Mouse (Mus musculus): ENCODE data around the gene Gh. TPM values are rescaled to one million over a fixed set of nuclear protein-coding genes. Genes with fewer than 3 reads are reported as not detected.

The Gh gene
- polyA plus RNA-seq, 1 experiment from 2014 or later: not detected

DNA sequence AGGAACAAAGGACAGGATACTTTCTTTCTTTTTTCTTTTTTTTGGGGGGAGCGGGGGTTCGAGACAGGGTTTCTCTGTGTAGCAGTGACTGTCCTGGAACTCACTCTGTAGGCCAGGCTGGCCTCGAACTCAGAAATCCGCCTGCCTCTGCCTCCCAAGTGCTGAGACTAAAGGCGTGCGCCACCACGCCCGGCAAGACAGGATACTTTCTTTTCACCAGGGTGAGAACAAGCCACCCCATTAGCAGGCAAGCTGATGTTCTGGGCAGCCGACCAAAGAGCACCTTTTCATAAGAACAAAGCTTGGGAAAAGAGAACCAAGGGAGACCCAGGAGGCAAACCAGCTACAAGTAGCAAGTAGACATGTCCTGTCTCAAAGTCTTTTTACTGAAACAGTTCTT, 5.1 kb upstream of the Gh start:
- H3K27me3 ChIP-seq: no peaks in the 10 kb centered on the region
- WGBS: 81% methylated on average over 9 of the region's 9 CpGs
- H3K36me3 ChIP-seq: no peaks in the 10 kb centered on the region
- ATAC-seq (ENCODE audit: low FRiP score): no peak
- no peak overlapping the region for H3K9ac ChIP-seq
- H3K4me3 ChIP-seq: no peak overlapping the region
- no peaks in the 10 kb centered on the region for H3K9me3 ChIP-seq
- no peaks in the 10 kb centered on the region for H3K4me1 ChIP-seq (replicated peaks)
- H3K4me2 ChIP-seq: no peak overlapping the region
- no peak overlapping the region for H3K27ac ChIP-seq

DNA sequence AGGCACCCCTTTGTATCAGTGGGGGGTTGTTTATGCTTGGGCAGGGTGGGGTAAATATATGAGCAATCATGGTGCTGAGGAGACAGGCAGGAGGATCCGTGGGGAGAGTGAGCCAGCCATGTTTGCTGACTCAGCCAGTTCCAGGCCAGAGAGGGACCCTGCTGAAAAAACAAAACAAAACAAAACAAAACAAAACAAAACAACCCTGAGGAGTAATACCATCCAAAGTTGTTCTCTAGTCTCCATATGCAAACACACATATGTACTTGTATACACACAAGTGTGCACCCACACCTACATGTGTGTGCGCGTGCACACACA, 4.4 kb upstream of the Gh start:
- WGBS: 81% methylated on average over 3 of the region's 3 CpGs

DNA sequence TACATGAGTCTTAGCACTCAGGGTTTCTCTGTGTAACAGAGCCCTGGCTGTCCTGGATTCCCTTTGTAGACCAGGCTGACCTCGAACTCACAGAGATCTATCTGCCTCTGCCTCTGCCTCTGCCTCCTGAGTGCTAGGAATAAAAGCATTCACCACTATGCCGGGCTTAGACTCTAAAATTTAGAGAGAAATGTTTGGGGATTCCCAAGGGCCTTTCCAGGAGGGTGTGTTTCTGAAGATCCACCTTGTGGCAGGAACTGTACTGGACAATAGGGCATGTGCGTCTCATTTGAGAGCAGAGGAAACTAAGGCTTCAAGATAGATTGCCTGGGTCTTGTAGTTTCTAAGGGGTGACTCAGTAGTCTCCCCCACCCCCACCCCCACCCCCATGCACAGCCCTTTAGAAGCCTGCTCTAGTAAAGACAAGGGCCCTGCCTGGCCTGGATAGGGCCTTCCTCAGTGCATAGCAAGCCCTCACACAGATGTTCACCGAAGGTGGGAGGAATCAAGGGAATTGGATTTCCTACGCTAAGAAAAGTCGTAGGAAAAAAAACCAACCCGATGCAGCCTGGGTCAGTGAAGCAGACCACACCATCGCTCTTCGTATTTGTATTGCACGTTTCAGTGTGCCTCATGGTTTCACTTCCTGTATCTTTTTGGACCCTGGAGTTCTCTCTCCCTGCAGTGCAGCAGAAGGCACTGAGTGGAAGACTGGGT, 3.8 kb upstream of the Gh start:
- H3K27me3 ChIP-seq: no peaks in the 10 kb centered on the region
- no peaks in the 10 kb centered on the region for H3K9me3 ChIP-seq
- H3K36me3 ChIP-seq: no peaks in the 10 kb centered on the region
- 86% methylated on average over 10 of the region's 10 CpGs for WGBS
- H3K4me3 ChIP-seq: no peak overlapping the region
- H3K4me1 ChIP-seq (replicated peaks): no peaks in the 10 kb centered on the region
- H3K9ac ChIP-seq: no peak overlapping the region
- ATAC-seq (ENCODE audit: low FRiP score): no peak
- H3K27ac ChIP-seq: no peak overlapping the region
- no peak overlapping the region for H3K4me2 ChIP-seq

More for the DNA sequence above, 4.4 kb upstream of the Gh start:
- H3K36me3 ChIP-seq: no peaks in the 10 kb centered on the region
- no peaks in the 10 kb centered on the region for H3K9me3 ChIP-seq
- H3K4me1 ChIP-seq (replicated peaks): no peaks in the 10 kb centered on the region
- no peaks in the 10 kb centered on the region for H3K27me3 ChIP-seq
- ATAC-seq (ENCODE audit: low FRiP score): no peak
- no peak overlapping the region for H3K4me3 ChIP-seq
- no peak overlapping the region for H3K9ac ChIP-seq
- no peak overlapping the region for H3K4me2 ChIP-seq
- no peak overlapping the region for H3K27ac ChIP-seq

DNA sequence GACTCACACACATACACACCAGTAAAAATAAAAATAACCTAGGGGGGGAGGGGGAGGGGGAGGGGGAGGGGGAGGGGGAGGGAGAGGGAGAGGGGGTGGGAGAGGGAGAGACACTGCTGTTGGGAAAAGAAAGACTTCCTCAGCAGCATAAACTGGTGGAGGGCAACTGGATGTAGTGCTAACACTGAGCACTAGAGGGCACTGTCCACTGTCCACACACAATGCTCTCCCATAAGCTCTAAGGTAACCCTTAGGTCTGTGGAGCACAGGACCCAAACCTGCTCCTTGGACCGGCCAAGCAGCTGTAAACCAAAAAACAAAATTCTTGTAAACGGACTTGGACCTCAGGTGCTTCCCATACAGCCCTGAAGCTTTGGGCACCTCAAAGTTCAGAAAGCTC, 969 bp upstream of the Gh start:
- Histone ChIP-seq H3K27me3 (no peaks in the 10 kb centered on the region), H3K4me2 (no peak overlapping the region), H3K9me3 (no peaks in the 10 kb centered on the region), H3K4me3 (no peak overlapping the region), H3K36me3 (no peaks in the 10 kb centered on the region), H3K27ac (no peak overlapping the region), H3K9ac (no peak overlapping the region), H3K4me1 (replicated peaks) (no peaks in the 10 kb centered on the region)
- ATAC-seq (ENCODE audit: low FRiP score): no peak; the same call in 1 of the 2 replicates
- 17% methylated on average over 2 of the region's 2 CpGs for WGBS

DNA sequence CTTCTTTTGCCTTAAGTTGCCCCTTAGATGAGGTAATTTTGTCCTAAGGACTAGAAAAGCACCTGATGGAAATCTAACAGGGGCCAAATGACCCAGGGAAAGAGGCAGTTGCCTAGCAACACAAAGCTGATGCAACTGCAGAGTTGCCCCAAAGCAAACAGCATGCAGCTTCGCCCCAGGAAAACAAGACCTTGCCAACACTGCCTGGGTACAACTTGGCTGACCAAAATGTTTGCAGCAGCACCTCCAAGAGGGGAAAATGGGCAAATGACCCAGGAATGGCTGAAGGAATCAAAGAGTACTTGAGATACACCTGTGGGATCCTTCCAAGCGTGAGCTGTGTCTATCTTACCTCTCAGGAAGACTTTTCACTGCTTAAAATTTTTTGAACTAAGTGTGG, 9.8 kb downstream of the Gh start:
- Histone ChIP-seq H3K9me3 (no peaks in the 10 kb centered on the region), H3K4me3 (no peak overlapping the region), H3K36me3 (no peaks in the 10 kb centered on the region), H3K4me2 (no peak overlapping the region), H3K27ac (no peak overlapping the region), H3K27me3 (no peaks in the 10 kb centered on the region), H3K4me1 (replicated peaks) (0 out of 2 replicates have a peak, but pooled peaks cover 3% of the 10 kb centered on the region), H3K9ac (no peak overlapping the region)
- WGBS: 90% methylated on average over 2 of the region's 2 CpGs
- ATAC-seq (ENCODE audit: low FRiP score): no peak

DNA sequence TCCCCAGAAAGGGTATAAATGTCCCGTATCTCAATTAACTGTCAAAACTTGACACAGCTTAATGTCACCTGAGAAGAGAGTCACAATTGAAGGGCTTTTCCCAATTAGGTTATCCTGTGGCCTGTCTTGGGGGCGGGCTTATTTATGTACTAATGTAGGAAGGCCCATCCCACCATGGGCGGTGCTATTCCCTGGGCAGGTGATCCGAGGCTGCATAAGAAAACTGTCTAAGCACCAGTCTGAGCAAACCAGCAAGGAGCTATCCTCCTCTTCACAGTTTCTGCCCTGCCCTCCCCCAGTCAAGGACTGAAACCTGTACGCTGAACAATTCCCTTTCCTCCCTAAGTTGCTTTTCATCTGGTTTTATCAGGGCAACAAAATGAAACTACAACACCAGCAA, 11.3 kb downstream of the Gh start:
- ATAC-seq (ENCODE audit: low FRiP score): no peak
- no peak overlapping the region for H3K4me2 ChIP-seq
- no peaks in the 10 kb centered on the region for H3K36me3 ChIP-seq
- H3K9me3 ChIP-seq: no peaks in the 10 kb centered on the region
- H3K4me1 ChIP-seq (replicated peaks): 0 out of 2 replicates have a peak, but pooled peaks cover 3% of the 10 kb centered on the region
- H3K9ac ChIP-seq: no peak overlapping the region
- H3K4me3 ChIP-seq: no peak overlapping the region
- no peaks in the 10 kb centered on the region for H3K27me3 ChIP-seq
- H3K27ac ChIP-seq: no peak overlapping the region
- WGBS: 92% methylated on average over 5 of the region's 5 CpGs

DNA sequence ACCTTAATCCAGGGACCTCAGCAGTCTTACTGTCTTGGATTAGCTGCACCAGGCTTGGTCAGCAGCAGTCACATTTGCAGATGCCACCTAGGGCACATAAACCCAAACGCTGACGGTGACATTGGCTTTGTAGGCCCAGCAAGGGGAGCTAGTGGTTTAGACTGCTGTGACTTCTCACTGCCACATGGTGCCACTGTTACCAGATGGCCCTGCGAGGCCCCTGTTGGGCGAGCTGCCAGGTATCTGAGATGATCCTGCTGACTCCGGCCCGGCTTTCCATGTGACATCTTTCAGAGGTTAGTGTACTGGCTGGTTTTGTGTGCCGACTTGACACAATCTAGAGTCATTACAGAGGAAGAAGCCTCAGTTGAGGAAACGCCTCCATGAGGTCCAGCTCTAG, 12.3 kb downstream of the Gh start:
- Histone ChIP-seq H3K9ac (no peak overlapping the region), H3K27ac (no peak overlapping the region), H3K4me2 (no peak overlapping the region), H3K4me1 (replicated peaks) (0 out of 2 replicates have a peak, but pooled peaks cover 3% of the 10 kb centered on the region), H3K36me3 (no peaks in the 10 kb centered on the region), H3K27me3 (no peaks in the 10 kb centered on the region), H3K4me3 (no peak overlapping the region), H3K9me3 (no peaks in the 10 kb centered on the region)
- WGBS: 65% methylated on average over 8 of the region's 8 CpGs
- no peak for ATAC-seq (ENCODE audit: low FRiP score)

DNA sequence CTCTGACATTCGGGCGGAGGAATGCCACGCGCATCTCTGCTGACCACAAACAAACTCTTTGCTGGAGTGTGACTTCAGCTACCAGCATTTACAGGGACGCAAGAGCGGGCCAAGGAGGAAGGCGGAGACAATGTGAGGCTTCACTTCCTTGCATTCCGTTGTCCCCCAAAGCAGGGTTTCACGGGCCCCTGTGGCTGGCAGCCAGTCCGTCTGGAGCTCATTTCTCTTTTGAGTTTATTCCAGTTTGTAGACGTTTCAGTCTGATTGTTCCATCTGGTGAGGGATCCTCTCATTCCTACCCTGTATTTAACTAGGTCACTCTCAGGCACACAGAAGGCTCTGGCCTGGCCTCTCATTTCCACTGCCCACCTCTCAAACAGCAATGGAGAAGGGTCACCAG, 14.7 kb downstream of the Gh start:
- Histone ChIP-seq H3K4me1 (replicated peaks) (0 out of 2 replicates have a peak, but pooled peaks cover 3% of the 10 kb centered on the region), H3K27me3 (no peaks in the 10 kb centered on the region), H3K36me3 (no peaks in the 10 kb centered on the region), H3K4me2 (no peak overlapping the region), H3K9me3 (no peaks in the 10 kb centered on the region), H3K4me3 (no peak overlapping the region), H3K27ac (no peak overlapping the region), H3K9ac (no peak overlapping the region)
- ATAC-seq (ENCODE audit: low FRiP score): no peak
- WGBS: 72% methylated on average over 11 of the region's 11 CpGs

DNA sequence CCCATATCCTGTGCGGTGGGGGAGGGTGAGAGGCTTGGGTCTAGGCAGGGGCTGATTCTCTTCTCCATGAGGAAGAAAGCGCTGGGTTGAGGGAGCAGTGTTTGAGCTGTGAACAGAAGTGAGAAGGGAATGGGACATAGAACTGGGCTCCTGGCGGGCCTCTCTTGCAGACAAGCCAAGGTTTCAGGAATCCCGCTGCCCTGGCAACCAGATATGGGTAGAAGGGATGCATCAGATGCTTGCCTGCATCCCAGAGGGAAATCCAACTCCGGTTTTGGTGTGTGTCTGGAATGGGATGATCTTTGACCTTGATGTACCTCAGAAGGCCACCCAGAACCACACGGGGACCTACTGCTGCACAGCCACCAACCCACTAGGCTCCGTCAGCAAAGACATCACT, 15.5 kb downstream of the Gh start:
- WGBS: 84% methylated on average over 7 of the region's 7 CpGs
- Histone ChIP-seq H3K27ac (no peak overlapping the region), H3K4me2 (no peak overlapping the region), H3K27me3 (no peaks in the 10 kb centered on the region), H3K4me1 (replicated peaks) (0 out of 2 replicates have a peak, but pooled peaks cover 3% of the 10 kb centered on the region), H3K4me3 (no peak overlapping the region), H3K36me3 (no peaks in the 10 kb centered on the region), H3K9ac (no peak overlapping the region), H3K9me3 (no peaks in the 10 kb centered on the region)
- no peak for ATAC-seq (ENCODE audit: low FRiP score)

DNA sequence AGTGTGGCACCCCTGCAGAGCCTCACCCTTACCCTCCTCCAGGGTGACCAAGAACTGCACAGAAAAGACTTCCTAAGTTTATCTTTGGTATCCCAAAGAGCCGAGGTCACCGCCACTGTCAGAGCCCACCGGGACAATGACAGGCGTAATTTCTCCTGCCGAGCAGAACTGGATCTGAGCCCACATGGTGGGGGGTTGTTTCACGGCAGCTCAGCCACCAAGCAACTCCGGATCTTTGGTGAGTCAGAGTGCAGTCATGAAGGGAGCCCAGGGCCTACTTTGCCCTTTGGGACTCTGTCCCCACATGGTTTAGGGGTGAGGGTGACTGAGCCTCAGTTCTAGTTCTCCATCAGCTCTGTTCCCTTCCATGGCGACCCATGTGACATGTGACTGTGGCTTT, 17.5 kb downstream of the Gh start:
- Histone ChIP-seq H3K9ac (no peak overlapping the region), H3K27ac (no peak overlapping the region), H3K4me2 (no peak overlapping the region), H3K4me1 (replicated peaks) (0 out of 2 replicates have a peak, but pooled peaks cover 3% of the 10 kb centered on the region), H3K27me3 (no peaks in the 10 kb centered on the region), H3K4me3 (no peak overlapping the region), H3K36me3 (no peaks in the 10 kb centered on the region), H3K9me3 (no peaks in the 10 kb centered on the region)
- 61% methylated on average over 8 of the region's 8 CpGs for WGBS
- no peak for ATAC-seq (ENCODE audit: low FRiP score)

DNA sequence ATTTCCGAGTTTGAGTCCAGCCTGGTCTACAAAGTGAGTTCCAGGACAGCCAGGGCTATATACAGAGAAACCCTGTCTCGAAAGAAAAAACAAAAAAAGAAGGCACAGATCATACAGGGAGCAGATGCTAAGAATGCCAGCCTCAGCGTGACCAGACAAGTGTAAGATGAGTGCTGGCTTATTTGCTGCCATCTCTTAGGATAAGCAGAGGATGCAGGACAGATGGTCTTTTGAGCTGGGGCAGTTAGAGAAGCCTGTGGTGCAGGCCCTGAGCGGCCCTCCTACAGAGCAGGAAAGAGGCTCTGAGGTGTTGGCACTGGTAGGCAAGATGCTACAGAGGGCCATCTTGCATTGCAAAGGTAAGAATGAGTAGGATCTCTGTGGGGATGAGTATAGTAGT, 18.3 kb downstream of the Gh start:
- 0 out of 2 replicates have a peak, but pooled peaks cover 3% of the 10 kb centered on the region for H3K4me1 ChIP-seq (replicated peaks)
- no peaks in the 10 kb centered on the region for H3K27me3 ChIP-seq
- WGBS: 85% methylated on average over 4 of the region's 4 CpGs
- H3K27ac ChIP-seq: no peak overlapping the region
- no peak overlapping the region for H3K4me2 ChIP-seq
- H3K36me3 ChIP-seq: no peaks in the 10 kb centered on the region
- no peak for ATAC-seq (ENCODE audit: low FRiP score)
- no peaks in the 10 kb centered on the region for H3K9me3 ChIP-seq
- no peak overlapping the region for H3K4me3 ChIP-seq
- no peak overlapping the region for H3K9ac ChIP-seq

DNA sequence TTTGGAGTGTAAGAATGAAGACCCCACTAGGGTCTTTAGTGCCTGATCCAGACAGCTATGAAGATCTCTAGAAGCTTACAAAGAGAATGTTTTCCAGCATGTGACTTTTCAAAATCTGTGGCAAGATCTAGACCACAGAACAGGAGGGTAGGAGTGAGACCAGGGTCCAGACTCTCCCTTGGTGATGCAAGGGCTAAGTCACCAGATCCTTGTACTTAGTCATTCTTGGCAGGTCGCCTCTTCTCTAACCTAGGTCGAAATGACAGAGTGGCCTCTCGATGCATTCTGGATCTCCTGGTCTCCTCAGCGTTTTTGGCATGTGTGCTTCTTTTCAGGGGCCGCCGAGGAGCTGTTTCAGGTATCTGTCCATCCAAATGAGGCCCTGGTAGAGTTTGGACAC, 19.2 kb downstream of the Gh start:
- H3K4me1 ChIP-seq (replicated peaks): 0 out of 2 replicates have a peak, but pooled peaks cover 3% of the 10 kb centered on the region
- no peaks in the 10 kb centered on the region for H3K27me3 ChIP-seq
- 88% methylated on average over 6 of the region's 6 CpGs for WGBS
- ATAC-seq (ENCODE audit: low FRiP score): no peak
- H3K27ac ChIP-seq: no peak overlapping the region
- no peaks in the 10 kb centered on the region for H3K36me3 ChIP-seq
- no peak overlapping the region for H3K9ac ChIP-seq
- H3K4me2 ChIP-seq: no peak overlapping the region
- no peaks in the 10 kb centered on the region for H3K9me3 ChIP-seq
- no peak overlapping the region for H3K4me3 ChIP-seq

DNA sequence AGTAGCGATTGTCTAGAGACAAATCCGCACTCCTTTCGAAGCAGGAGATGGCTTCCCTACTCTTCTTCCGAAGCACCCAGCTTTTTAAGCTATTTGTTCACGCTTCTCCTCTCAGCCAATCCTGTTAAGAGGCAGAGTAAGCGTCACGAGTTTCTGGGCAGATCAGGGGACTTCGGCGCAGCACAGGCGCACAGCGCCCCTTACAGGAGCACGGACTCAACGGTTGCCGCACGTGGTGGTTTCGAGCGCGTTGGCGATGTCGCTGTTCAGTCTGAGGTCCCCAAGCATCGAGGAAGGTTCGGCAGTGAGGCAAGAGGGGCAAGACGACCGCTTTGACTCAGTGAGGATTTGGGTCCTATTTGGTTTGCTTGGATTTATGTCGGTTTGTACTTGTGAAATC, 25.2 kb downstream of the Gh start, which contains the start of gene Tcam1:
Gene Tcam1 (plus strand): TSS at position 219 of the 400 bp plus-strand sequence.
- peak within 1 kb of the TSS; percentile 24 for H3K4me3 ChIP-seq
- WGBS: 9% methylated on average over 25 of the region's 25 CpGs
- no peaks in the 10 kb centered on the region for H3K36me3 ChIP-seq
- peak within 1 kb of the TSS; percentile 49; the same call in 1 of the 2 replicates for H3K9ac ChIP-seq
- no peaks in the 10 kb centered on the region for H3K9me3 ChIP-seq
- H3K27ac ChIP-seq: no peak within 1 kb of the TSS
- peak; percentile 62 for ATAC-seq (ENCODE audit: low FRiP score)
- H3K4me1 ChIP-seq (replicated peaks): peaks cover 23% of the 10 kb centered on the region
- H3K27me3 ChIP-seq: no peaks in the 10 kb centered on the region
- H3K4me2 ChIP-seq: peak within 1 kb of the TSS; percentile 48

Measured in hindbrain, embryonic 13.5 days (tissue).